Mouse (Mus musculus) hindbrain, embryonic 14.5 days (tissue): ENCODE measurements around the gene Atp5g3. TPM values are rescaled to one million over a fixed set of nuclear protein-coding genes. Genes with fewer than 3 reads are reported as not detected.

Experiments used
- ATAC-seq: fragments of 200-750 bp; cut with Nextera tagmentation; 2 replicates; pipeline ENCODE4 v1.8.0; 2017; ENCODE audit warnings: moderate number of reproducible peaks, mild to moderate bottlenecking, moderate TSS enrichment, moderate library complexity; ENCODE audit not compliant: low FRiP score
- DNase-seq: peaks from one replicate; pipeline ENCODE4 v3.0.0-alpha.2; 2015; ENCODE audit warnings: low spot score
- H3K27ac ChIP-seq: fragments of 300-500 bp; sonication (generic); 2 replicates; pipeline ENCODE4 v1.5.1; 2014; ENCODE audit warnings: mild to moderate bottlenecking, moderate library complexity
- H3K27me3 ChIP-seq: fragments of 300-500 bp; sonication (generic); 2 replicates; pipeline ENCODE4 v1.6.1; 2014; ENCODE audit warnings: mild to moderate bottlenecking, low read length, mixed read lengths; ENCODE audit not compliant: control insufficient read depth, insufficient read depth
- H3K36me3 ChIP-seq: fragments of 300-500 bp; sonication (generic); replicated peaks from 2 replicates; pipeline ENCODE4 v1.6.1; 2014; ENCODE audit not compliant: control insufficient read depth, insufficient read depth
- H3K4me1 ChIP-seq: fragments of 300-500 bp; sonication (generic); replicated peaks from 2 replicates; pipeline ENCODE4 v1.6.1; 2014; ENCODE audit warnings: antibody characterized with exemption, low read length, mixed read lengths; ENCODE audit not compliant: control insufficient read depth, insufficient read depth
- H3K4me2 ChIP-seq: fragments of 300-500 bp; sonication (generic); replicated peaks from 2 replicates; pipeline ENCODE4 v1.6.1; 2014; ENCODE audit warnings: mild to moderate bottlenecking, moderate library complexity
- H3K4me3 ChIP-seq: fragments of 300-500 bp; sonication (generic); replicated peaks from 2 replicates; pipeline ENCODE4 v1.5.1; 2014; ENCODE audit warnings: mild to moderate bottlenecking, low read length
- H3K9ac ChIP-seq: fragments of 300-500 bp; sonication (generic); 2 replicates; pipeline ENCODE4 v1.6.1; 2014
- H3K9me3 ChIP-seq: fragments of 300-500 bp; sonication (generic); 2 replicates; pipeline ENCODE4 v1.6.1; 2016; ENCODE audit warnings: low read length; ENCODE audit not compliant: control insufficient read depth
- WGBS: fragments of 180-500 bp; shearing (Covaris S2); extraction: QIAGEN DNeasy Blood & Tissue Kit; methylation state at CpG from one replicate; pipeline ENCODE4 v1.1.7; 2014; 5-methylcytosine and 5-hydroxymethylcytosine counted together
- polyA plus RNA-seq: library from polyadenylated mRNA; unstranded; fragments of >200 nt; fragmentation: Nextera tagmentation; extraction: Ambion mirVana; gene quantifications from 2 replicates; pipeline ENCODE4 v1.2.1, GENCODE M21; 2014

Gene Atp5g3
- 1,179 and 1,295 TPM in 2 replicates for polyA plus RNA-seq

DNA sequence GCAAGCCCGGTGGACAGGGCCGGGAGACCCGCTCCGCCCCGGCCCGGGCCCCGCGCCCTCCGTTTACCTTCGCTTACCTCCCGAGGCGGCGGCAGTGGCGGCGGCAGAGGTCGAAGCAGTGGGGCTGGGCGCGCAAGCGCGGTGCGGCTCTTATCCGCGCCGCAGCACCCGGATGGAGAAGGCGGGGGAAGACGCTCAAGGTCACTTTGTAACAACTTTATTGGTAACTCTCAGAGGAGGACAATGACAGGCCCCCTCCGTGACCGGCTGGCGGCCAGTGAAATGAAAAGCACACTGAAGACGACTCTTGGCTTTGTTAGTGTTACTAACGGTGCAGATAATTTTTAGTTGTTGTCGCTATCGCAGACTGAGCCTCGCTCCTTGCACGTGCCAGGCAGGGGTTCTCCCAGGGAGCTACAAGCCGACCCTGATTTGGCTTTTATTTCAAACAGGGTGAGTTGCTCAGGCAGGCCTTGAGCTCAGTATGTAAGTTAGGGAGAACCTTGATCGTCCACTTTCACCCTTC is at the start of gene Atp5g3:
Gene Atp5g3 (minus strand): TSS at position 152 of the 526 bp plus-strand sequence.
- Histone ChIP-seq H3K27ac (peak within 1 kb of the TSS; percentile 92), H3K4me1 (peaks cover 14% of the 10 kb centered on the region), H3K36me3 (peaks cover 37% of the 10 kb centered on the region), H3K4me3 (peak within 1 kb of the TSS; percentile 99), H3K9ac (peak within 1 kb of the TSS; percentile 100), H3K27me3 (no peaks in the 10 kb centered on the region), H3K4me2 (peak within 1 kb of the TSS; percentile 74), H3K9me3 (no peaks in the 10 kb centered on the region)
- DNase-seq = peak; percentile 96
- peak; percentile 93 for ATAC-seq
- under 1% methylated on average over 38 of the region's 38 CpGs for WGBS

DNA sequence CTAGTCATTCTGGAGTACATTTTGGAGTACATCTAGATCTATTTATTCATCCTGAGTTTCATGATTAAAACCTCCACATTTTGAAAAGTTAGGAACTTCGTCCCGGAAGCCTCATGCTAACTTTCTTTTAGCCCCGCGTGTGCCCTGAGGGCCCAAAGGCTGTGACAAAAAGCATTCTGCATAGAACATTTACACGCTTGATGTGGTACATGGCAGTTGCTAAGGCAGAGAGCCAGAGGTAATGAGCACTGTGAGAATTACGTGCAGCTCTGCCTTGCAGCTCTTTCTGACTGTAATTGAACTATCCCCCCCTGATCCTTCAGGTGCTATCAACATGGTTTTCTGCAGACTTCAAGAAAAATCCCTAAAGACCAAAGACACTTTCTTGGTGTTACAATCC is 47.2 kb upstream of the Atp5g3 start:
- ATAC-seq (no peak), DNase-seq (no peak)
- WGBS = 73% methylated on average over 6 of the region's 6 CpGs
- H3K4me2 ChIP-seq = no peak overlapping the region
- no peaks in the 10 kb centered on the region for H3K27me3 ChIP-seq
- H3K9me3 ChIP-seq = no peaks in the 10 kb centered on the region
- no peak overlapping the region for H3K27ac ChIP-seq
- no peak overlapping the region for H3K9ac ChIP-seq
- H3K4me1 ChIP-seq = no peaks in the 10 kb centered on the region
- H3K36me3 ChIP-seq = no peaks in the 10 kb centered on the region
- H3K4me3 ChIP-seq = no peak overlapping the region

DNA sequence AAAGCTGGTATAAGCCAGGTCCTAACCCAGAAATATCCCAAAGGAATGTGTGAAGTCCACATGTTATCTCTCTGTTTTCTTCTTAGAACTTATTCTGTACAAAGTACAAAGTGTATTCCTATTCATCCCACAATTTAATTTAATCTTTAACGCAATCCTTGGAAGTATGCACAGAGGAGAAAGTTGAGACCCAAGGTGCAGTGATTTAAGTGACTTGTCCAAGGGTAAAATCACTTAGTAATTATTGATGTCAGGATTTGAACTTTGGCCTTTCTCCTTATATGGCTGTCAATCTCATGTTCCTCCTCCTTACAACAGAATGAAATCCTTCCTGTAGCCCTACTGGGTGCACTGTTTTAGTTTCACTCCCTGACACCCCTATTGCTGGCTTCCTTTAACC is 42.5 kb upstream of the Atp5g3 start:
- no peak for ATAC-seq

DNA sequence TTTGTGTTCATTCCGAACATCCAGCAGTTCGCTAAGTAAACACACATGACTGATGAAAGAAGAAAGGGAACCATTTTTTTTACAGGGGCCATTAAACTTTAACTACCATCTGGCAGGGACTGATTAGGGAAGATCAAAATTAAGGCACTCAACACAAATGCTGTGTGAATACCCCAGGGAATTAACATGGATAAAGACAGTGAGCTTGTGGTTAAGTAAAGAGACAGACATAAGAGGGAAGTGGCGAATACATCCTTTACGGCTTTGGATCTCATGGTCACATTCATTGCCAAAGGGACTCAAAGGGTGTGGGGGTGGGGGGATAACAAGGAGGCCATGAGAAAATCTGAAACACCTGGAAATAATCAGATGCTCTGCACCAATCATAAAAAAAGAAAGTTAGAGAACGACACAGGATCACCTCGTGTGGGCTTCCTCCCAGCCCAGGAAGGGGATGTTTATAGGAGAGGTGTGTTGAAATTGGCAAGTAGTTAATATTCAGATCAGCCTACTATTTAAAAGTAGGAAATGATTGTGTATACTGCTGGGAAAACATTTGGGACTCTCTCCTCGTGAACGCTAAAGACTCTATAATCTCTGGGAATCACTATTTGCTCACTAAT is 41.6 kb upstream of the Atp5g3 start:
- Histone ChIP-seq H3K27me3 (no peaks in the 10 kb centered on the region), H3K4me2 (no peak overlapping the region), H3K27ac (no peak overlapping the region), H3K9me3 (no peaks in the 10 kb centered on the region), H3K36me3 (no peaks in the 10 kb centered on the region), H3K9ac (no peak overlapping the region), H3K4me3 (no peak overlapping the region), H3K4me1 (no peaks in the 10 kb centered on the region)
- ATAC-seq (no peak), DNase-seq (no peak)
- WGBS = 65% methylated on average over 8 of the region's 8 CpGs

More for the DNA sequence above, 42.5 kb upstream of the Atp5g3 start:
- Histone ChIP-seq H3K36me3 (no peaks in the 10 kb centered on the region), H3K9ac (no peak overlapping the region), H3K4me1 (no peaks in the 10 kb centered on the region), H3K9me3 (no peaks in the 10 kb centered on the region), H3K27ac (no peak overlapping the region), H3K27me3 (no peaks in the 10 kb centered on the region), H3K4me2 (no peak overlapping the region), H3K4me3 (no peak overlapping the region)
- WGBS = 97% methylated on average over 1 of the region's 1 CpGs
- DNase-seq = no peak

DNA sequence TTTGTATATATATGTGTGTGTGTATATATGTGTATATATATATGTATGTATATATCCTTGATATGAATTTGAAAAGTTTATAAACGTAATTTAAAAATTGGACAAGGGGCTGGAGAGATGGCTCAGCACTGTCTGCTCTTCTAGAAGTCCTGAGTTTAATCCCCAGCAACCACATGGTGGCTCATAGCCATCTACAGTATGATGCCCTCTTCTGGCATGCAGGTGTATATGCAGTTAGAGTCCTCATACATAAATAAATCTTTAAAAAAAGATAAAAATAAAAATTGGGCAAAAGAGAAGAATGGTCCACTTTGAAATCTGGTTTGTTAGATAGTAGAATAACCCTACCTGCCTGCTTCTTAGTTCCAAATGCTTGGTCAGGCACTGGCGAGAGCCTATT is 36.2 kb upstream of the Atp5g3 start:
- Histone ChIP-seq H3K27ac (no peak overlapping the region), H3K4me3 (no peak overlapping the region), H3K4me1 (no peaks in the 10 kb centered on the region), H3K9me3 (no peaks in the 10 kb centered on the region), H3K36me3 (no peaks in the 10 kb centered on the region), H3K27me3 (no peaks in the 10 kb centered on the region), H3K9ac (no peak overlapping the region), H3K4me2 (no peak overlapping the region)
- ATAC-seq (no peak), DNase-seq (no peak)
- 88% methylated on average over 2 of the region's 2 CpGs for WGBS

DNA sequence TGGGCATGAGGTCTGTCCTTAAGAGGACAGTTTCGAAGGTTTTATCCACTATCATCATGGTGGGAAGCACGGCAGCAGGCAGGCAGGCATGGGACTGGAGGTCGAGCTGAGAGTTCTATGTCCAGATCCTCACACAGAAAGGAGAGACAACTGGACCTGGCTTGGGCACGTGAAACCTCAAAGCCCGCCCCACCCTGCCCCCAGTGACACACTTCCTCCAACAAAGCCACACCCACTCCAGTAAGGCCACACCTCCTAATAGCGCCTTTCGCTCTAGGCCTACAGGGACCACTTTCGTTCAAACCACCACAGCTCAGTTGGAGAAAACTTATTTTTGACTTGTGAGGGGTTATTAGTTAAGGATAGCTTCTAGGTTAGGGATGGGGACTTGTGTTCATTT is 32.6 kb upstream of the Atp5g3 start:
- ATAC-seq = no peak
- WGBS = 92% methylated on average over 8 of the region's 8 CpGs

DNA sequence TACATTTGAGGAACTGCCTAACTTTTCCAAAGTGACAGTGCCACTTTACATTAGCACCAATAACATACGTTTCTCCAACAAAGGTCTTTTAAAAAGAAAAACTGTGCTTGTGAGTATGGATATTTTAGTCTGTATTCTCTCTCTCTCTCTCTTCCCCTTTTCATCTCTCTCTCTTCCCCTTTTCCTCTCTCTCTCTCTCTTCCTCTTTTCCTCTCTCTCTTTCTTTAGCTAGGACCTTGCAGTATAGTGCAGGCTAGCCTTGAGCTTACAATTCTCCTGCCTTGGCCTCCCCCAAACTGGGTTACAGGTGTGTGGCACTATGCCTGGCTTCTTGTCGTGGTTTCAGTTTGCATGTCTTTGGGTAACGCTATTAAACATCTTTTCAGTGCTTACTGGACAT is 31.7 kb upstream of the Atp5g3 start:
- no peaks in the 10 kb centered on the region for H3K36me3 ChIP-seq
- ATAC-seq (no peak), DNase-seq (no peak)
- H3K9me3 ChIP-seq = no peaks in the 10 kb centered on the region
- H3K4me2 ChIP-seq = no peak overlapping the region
- WGBS = 89% methylated on average over 3 of the region's 3 CpGs
- no peak overlapping the region for H3K4me3 ChIP-seq
- no peaks in the 10 kb centered on the region for H3K4me1 ChIP-seq
- no peaks in the 10 kb centered on the region for H3K27me3 ChIP-seq
- no peak overlapping the region for H3K27ac ChIP-seq
- no peak overlapping the region for H3K9ac ChIP-seq

More for the DNA sequence above, 32.6 kb upstream of the Atp5g3 start:
- Histone ChIP-seq H3K4me1 (no peaks in the 10 kb centered on the region), H3K27me3 (no peaks in the 10 kb centered on the region), H3K27ac (no peak overlapping the region), H3K4me2 (no peak overlapping the region), H3K9me3 (no peaks in the 10 kb centered on the region), H3K36me3 (no peaks in the 10 kb centered on the region), H3K9ac (no peak overlapping the region), H3K4me3 (no peak overlapping the region)
- DNase-seq = no peak

DNA sequence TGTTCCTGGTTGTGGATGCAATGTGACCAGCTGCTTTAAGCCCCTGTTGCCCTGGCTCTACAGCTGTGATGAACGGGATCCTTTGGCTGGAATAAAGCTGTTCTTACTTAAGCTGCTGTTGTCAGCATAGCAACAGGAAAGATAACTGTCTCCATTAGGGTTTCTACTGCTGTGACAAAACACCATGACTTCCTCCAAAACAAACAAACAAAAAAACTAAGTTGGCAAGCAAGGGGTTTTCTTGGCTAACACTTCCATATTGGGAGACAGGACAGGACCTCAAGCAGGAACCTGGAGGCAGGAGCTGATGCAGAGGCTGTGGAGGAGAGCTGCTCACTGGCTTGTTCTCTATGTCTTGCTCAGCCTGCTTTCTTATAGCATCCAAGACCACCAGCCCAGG is 30.2 kb upstream of the Atp5g3 start:
- H3K27me3 ChIP-seq = no peaks in the 10 kb centered on the region
- H3K27ac ChIP-seq = no peak overlapping the region
- no peak for DNase-seq
- no peak overlapping the region for H3K9ac ChIP-seq
- no peak overlapping the region for H3K4me3 ChIP-seq
- no peaks in the 10 kb centered on the region for H3K9me3 ChIP-seq
- 43% methylated on average over 1 of the region's 1 CpGs for WGBS
- H3K4me2 ChIP-seq = no peak overlapping the region
- H3K36me3 ChIP-seq = no peaks in the 10 kb centered on the region
- no peaks in the 10 kb centered on the region for H3K4me1 ChIP-seq
- ATAC-seq = no peak

DNA sequence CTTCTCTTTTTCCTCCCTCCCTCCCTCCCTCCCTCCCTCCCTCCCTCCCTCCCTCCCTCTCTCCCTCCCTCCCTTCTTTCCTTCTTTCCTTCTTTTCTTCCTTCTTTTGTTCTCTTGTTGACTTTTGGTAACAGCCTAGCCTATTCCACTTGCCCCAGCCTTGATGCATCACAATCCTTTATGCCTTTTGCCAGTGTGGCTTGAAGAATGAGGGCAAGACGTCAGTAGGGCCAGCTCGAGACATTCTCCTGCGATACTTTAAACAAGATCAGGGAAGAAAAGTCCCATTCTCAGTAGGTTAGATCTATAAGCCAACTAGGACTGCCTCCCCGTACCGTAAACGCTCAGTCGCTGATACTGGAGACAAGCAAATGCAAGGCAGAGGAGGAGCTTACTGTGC is 29.3 kb upstream of the Atp5g3 start:
- Histone ChIP-seq H3K4me3 (no peak overlapping the region), H3K4me2 (no peak overlapping the region), H3K9me3 (no peaks in the 10 kb centered on the region), H3K27ac (no peak overlapping the region), H3K4me1 (no peaks in the 10 kb centered on the region), H3K9ac (no peak overlapping the region), H3K36me3 (no peaks in the 10 kb centered on the region), H3K27me3 (no peaks in the 10 kb centered on the region)
- no peak for DNase-seq
- ATAC-seq = no peak
- WGBS = 79% methylated on average over 7 of the region's 7 CpGs

DNA sequence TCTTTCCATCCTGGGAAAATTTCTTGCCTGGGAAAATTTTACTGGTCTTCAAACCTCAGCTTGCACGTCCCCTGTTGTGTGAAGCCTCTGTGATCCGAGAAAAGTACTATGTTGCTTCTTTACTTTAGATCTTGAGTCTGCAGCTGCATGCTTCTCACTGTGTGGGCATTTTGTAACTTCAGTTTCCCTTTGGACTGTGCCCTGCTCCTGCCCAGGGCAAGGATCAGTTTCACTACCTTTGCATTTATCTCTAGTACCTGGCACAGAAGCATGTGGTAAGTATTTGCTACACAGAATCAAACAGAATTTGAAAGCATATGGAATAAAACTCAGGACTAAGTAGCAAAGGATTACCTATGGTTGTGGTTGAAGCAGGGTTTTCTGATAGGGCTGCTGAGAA is 27.8 kb upstream of the Atp5g3 start:
- WGBS = 78% methylated on average over 2 of the region's 2 CpGs
- Histone ChIP-seq H3K9ac (no peak overlapping the region), H3K9me3 (no peaks in the 10 kb centered on the region), H3K4me3 (no peak overlapping the region), H3K27me3 (no peaks in the 10 kb centered on the region), H3K36me3 (no peaks in the 10 kb centered on the region), H3K4me1 (no peaks in the 10 kb centered on the region), H3K27ac (no peak overlapping the region), H3K4me2 (no peak overlapping the region)
- DNase-seq = no peak
- no peak for ATAC-seq
